Comparison of ENCODE assay signal across 9 mouse cellular contexts in the genomic region with DNA sequence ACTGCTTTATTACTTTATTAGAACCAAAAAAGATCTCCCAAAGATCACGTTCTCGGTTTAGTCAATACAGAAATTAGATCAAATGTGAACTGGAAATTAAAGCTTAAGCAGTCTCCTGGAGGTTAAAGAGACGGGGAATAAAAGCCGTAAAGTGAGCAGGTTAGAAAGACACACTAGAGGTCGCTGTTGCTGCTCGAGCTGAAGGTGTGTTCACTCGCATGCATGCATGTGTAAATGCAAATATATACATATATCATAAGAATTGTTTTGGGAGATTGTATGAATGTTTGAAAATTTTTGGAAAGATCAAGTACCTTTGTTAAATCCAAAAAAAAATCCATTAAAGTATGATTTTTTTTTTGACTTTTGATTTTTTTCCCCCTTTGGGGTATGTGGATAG.
A peak's percentile ranks its signal among the peaks of the same experiment; 100 is the strongest.
DNase-seq lines count a peak whose midpoint lies in the region; ATAC-seq and TF ChIP-seq lines count a peak whose summit lies in the region.
"Had no signal": no experiment of that assay in that cellular context is flagged by ENCODE, and none has a peak within 500 bp of the region (broad histone marks: within the 10 kb centered on the region; RNA-seq: fewer than 3 reads in every experiment).

No protein-coding gene starts in this region.

- H3K9ac ChIP-seq in embryonic facial prominence, embryonic 14.5 days (ENCODE audit: low read depth, low read length): no peak overlapping the region
- H3K9ac ChIP-seq: limb, embryonic 12.5 days had no signal

- DNase-seq in kidney, adult 9 months: peak; percentile 13
- DNase-seq in kidney, adult 18-20 months: no peak
- DNase-seq in adrenal gland, postnatal 25 days: peak; percentile 31
- peak; percentile 65 for DNase-seq in embryonic facial prominence, embryonic 14.5 days (ENCODE audit: low spot score)
- DNase-seq in lung, postnatal 14 days: peak; percentile 41
- no peak for DNase-seq in spleen, adult 12 weeks (ENCODE audit: low spot score)
- no peak for DNase-seq in ovary, postnatal 14 days (ENCODE audit: low spot score)

- H3K4me2 ChIP-seq in embryonic facial prominence, embryonic 14.5 days (ENCODE audit: low read depth, low read length): no peak overlapping the region
- H3K4me2 ChIP-seq: limb, embryonic 12.5 days had no signal

- H3K9me3 ChIP-seq in E14TG2a.4 (ENCODE audit: low read length): no peaks in the 10 kb centered on the region
- no peaks in the 10 kb centered on the region for H3K9me3 ChIP-seq in embryonic facial prominence, embryonic 14.5 days (ENCODE audit: control insufficient read depth, low read length)
- H3K9me3 ChIP-seq: limb, embryonic 12.5 days had no signal

- WGBS in embryonic facial prominence, embryonic 14.5 days: 50% methylated on average over 7 of the region's 7 CpGs

- H3K36me3 ChIP-seq in E14TG2a.4 (ENCODE audit: insufficient read depth, low read length): no peaks in the 10 kb centered on the region
- H3K36me3 ChIP-seq in embryonic facial prominence, embryonic 14.5 days (ENCODE audit: control insufficient read depth, insufficient read depth, low read length): no peaks in the 10 kb centered on the region
- H3K36me3 ChIP-seq: limb, embryonic 12.5 days had no signal

- H3K27ac ChIP-seq in embryonic facial prominence, embryonic 14.5 days (replicated peaks; ENCODE audit: low read depth, low read length): no peak overlapping the region
- H3K27ac ChIP-seq: limb, embryonic 12.5 days had no signal

- no peak overlapping the region for H3K4me3 ChIP-seq in E14TG2a.4 (replicated peaks; ENCODE audit: low read length)
- no peak overlapping the region for H3K4me3 ChIP-seq in embryonic facial prominence, embryonic 14.5 days (ENCODE audit: low read depth, low read length)
- H3K4me3 ChIP-seq: limb, embryonic 12.5 days had no signal

- TF ChIP-seq CTCF in E14TG2a.4 (conservative IDR thresholded peaks at IDR 0.05; ENCODE audit: low read length): peak; percentile 56

- H3K27me3 ChIP-seq in E14TG2a.4 (ENCODE audit: insufficient read depth, low read length): no peaks in the 10 kb centered on the region
- H3K27me3 ChIP-seq in embryonic facial prominence, embryonic 14.5 days (replicated peaks; ENCODE audit: control insufficient read depth, insufficient read depth, low read length): no peaks in the 10 kb centered on the region
- H3K27me3 ChIP-seq: limb, embryonic 12.5 days had no signal

- peaks cover 39% of the 10 kb centered on the region for H3K4me1 ChIP-seq in E14TG2a.4 (replicated peaks; ENCODE audit: low read depth, low read length)
- H3K4me1 ChIP-seq in embryonic facial prominence, embryonic 14.5 days (ENCODE audit: control insufficient read depth, insufficient read depth, low read length): no peaks in the 10 kb centered on the region
- H3K4me1 ChIP-seq: limb, embryonic 12.5 days had no signal

- no peak for ATAC-seq in embryonic facial prominence, embryonic 14.5 days (ENCODE audit: low read depth)

Comparison
In these comparisons a context has a peak if more than half of its experiments do, and no peak if none do; other contexts are left out.
1. DNase-seq: peak in kidney, adult 9 months (single experiment), adrenal gland, postnatal 25 days (single experiment), embryonic facial prominence, embryonic 14.5 days (single experiment) and lung, postnatal 14 days (single experiment); none in kidney, adult 18-20 months (single experiment), spleen, adult 12 weeks (single experiment) and ovary, postnatal 14 days (single experiment).